Mouse (Mus musculus) mature B cell (primary cell): Measurements from ENCODE around the gene Olfr1385.
"Not testable (repeated sequence)": the region's sequence is repeated elsewhere in the genome, so short reads cannot be mapped to it uniquely, and the experiment has no call there.

ENCODE experiments used
- in situ Hi-C: fragments of 300-500 bp; cut with MboI; formaldehyde crosslinking; loops from 2 replicates; pipeline ENCODE4 v1.14.3; 2019

Gene Olfr1385

GRCm38 (mm10) chr11:49488770-49489169 is at the start of gene Olfr1385:
TSS of gene Olfr1385 (plus strand) at chr11:49489070.
- in situ Hi-C loops, result not testable (repeated sequence)

- in situ Hi-C loops, result no loop called here
Observed at GRCm38 (mm10) chr11:49455043-49455442, 33.8 kb upstream of the Olfr1385 start, which contains the start of gene Olfr1387. TSS of gene Olfr1387 (plus strand) at chr11:49455343.

- in situ Hi-C loops, result not testable (repeated sequence)
Observed at GRCm38 (mm10) chr11:49464746-49465145, 24.1 kb upstream of the Olfr1385 start, which contains the start of gene Olfr1386. TSS of gene Olfr1386 (plus strand) at chr11:49465046.

GRCm38 (mm10) chr11:49485973-49486372 is 2.9 kb upstream of the Olfr1385 start:
- in situ Hi-C loops, result no loop called here

- in situ Hi-C loops, result no loop called here
Observed at GRCm38 (mm10) chr11:49518086-49518485, 29.2 kb downstream of the Olfr1385 start.

- in situ Hi-C loops, result no loop called here
Observed at GRCm38 (mm10) chr11:49519348-49519747, 30.5 kb downstream of the Olfr1385 start, which contains the start of gene Olfr1383. TSS of gene Olfr1383 (plus strand) at chr11:49519648.

GRCm38 (mm10) chr11:49527947-49528346 is 39.1 kb downstream of the Olfr1385 start, which contains the start of gene Olfr1382:
TSS of gene Olfr1382 (plus strand) at chr11:49528247.
- in situ Hi-C loops, result no loop called here

GRCm38 (mm10) chr11:49532761-49533160 is 43.9 kb downstream of the Olfr1385 start:
- in situ Hi-C loops, result no loop called here

GRCm38 (mm10) chr11:49536631-49537030 is 47.8 kb downstream of the Olfr1385 start:
- in situ Hi-C loops, result not testable (repeated sequence)

- in situ Hi-C loops, result not testable (repeated sequence)
Observed at GRCm38 (mm10) chr11:49543149-49543548, 54.3 kb downstream of the Olfr1385 start, which contains the start of gene Olfr1381. TSS of gene Olfr1381 (plus strand) at chr11:49543449.
